Mouse (Mus musculus): Measurements from ENCODE around the gene Chp2. TPM values are rescaled to one million over a fixed set of nuclear protein-coding genes. Genes with fewer than 3 reads are reported as not detected.

The Chp2 gene
- 0.32 and 0.66 TPM in 2 replicates for polyA plus RNA-seq (2015; fragmentation: Nextera tagmentation; extraction: Ambion mirVana)

DNA sequence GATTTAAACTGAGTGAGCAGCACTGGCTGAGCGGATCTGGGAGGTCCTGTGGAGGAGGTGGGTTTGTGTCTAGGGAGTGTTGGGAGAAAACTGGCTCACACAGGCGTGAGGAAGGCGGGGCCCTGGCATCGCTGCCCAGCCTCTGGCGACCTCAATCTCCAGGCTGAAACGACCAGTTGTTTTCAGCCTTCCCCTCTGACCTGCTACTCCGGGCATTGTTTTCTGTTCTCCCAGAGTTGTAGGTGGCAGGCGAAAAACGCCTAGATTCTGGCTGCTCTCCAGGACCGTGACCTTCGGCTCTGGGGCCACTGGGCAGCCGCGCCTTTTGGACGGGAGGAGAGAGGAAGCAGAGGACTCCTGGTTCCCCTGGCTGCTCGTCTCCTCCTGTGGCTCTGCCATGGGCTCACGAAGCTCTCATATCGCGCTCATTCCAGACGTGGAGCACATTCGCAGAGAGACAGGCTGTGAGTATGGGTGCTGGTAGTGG lies at the start of gene Chp2:
Gene Chp2 (plus strand): TSS at position 182 of the 487 bp plus-strand sequence.
- H3K9me3 ChIP-seq (replicated peaks; ENCODE audit: control insufficient read depth, low read length), result peaks cover 5% of the 10 kb centered on the region; the same call in 1 of the 2 replicates
- H3K4me3 ChIP-seq (ENCODE audit: low read length), result peak within 1 kb of the TSS; percentile 34
- H3K4me2 ChIP-seq (ENCODE audit: low read depth, low read length), result peak within 1 kb of the TSS; percentile 59
- no peak within 1 kb of the TSS for H3K9ac ChIP-seq (ENCODE audit: low read length)
- no peak within 1 kb of the TSS for H3K27ac ChIP-seq (ENCODE audit: low read length)
- H3K27me3 ChIP-seq (ENCODE audit: control insufficient read depth, insufficient read depth, low read length), result peaks cover 6% of the 10 kb centered on the region
- WGBS, result 11% methylated on average over 20 of the region's 20 CpGs
- no peaks in the 10 kb centered on the region for H3K36me3 ChIP-seq (ENCODE audit: control insufficient read depth, insufficient read depth)
- 0 out of 2 replicates have a peak, but pooled peaks cover 3% of the 10 kb centered on the region for H3K4me1 ChIP-seq (ENCODE audit: control insufficient read depth, insufficient read depth, low read length)
- no peak for ATAC-seq (replicated peaks; ENCODE audit: extremely low read depth, insufficient read depth, low FRiP score)

DNA sequence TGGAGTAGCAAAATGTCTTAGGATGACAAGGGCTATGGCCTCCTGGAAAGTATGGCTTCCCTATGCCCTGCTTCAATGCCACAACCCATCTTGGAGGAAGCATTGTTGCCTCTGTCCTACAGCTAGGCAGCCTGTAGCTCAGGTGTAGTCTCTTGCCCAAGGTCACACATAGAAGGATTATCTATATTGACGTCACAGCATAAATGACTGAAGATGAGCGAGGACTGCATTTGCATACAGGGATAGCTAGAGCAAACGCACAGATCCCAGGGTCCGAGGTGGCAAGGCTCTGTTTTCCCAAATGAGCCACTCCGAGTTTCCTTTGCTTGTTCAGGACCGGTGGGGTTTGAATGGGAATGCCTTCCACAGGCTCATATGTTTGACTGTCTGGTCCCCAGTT lies 48.6 kb upstream of the Chp2 start:
- H3K4me2 ChIP-seq (ENCODE audit: low read depth, low read length), result no peak overlapping the region
- no peak for ATAC-seq (replicated peaks; ENCODE audit: extremely low read depth, insufficient read depth, low FRiP score)
- no peaks in the 10 kb centered on the region for H3K9me3 ChIP-seq (replicated peaks; ENCODE audit: control insufficient read depth, low read length)
- H3K27ac ChIP-seq (ENCODE audit: low read length), result no peak overlapping the region
- 83% methylated on average over 6 of the region's 6 CpGs for WGBS
- H3K4me1 ChIP-seq (ENCODE audit: control insufficient read depth, insufficient read depth, low read length), result 0 out of 2 replicates have a peak, but pooled peaks cover 2% of the 10 kb centered on the region
- no peak overlapping the region for H3K9ac ChIP-seq (ENCODE audit: low read length)
- peaks cover 38% of the 10 kb centered on the region for H3K36me3 ChIP-seq (ENCODE audit: control insufficient read depth, insufficient read depth)
- H3K27me3 ChIP-seq (ENCODE audit: control insufficient read depth, insufficient read depth, low read length), result no peaks in the 10 kb centered on the region
- H3K4me3 ChIP-seq (ENCODE audit: low read length), result no peak overlapping the region

DNA sequence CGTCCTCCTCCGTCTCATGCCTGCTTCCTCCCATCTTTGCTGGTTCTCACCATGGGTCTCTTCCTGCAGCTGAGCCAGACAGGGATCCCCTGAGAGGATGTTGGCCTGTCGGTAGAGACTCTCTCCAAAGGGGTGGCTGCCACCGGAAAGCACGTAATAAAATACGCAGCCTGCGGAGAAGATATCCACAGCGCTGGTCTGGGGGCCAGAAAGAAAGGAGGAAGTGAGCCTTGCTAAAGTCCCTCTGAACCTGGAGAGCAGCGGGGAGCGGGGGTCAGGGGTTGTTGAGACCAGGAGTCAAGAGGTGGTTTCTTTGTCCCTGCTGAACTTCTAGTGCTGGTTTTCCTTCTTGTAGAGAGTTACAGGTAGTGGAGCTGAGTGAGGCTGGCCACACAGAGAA lies 47.7 kb upstream of the Chp2 start:
- Histone ChIP-seq H3K4me1 (ENCODE audit: control insufficient read depth, insufficient read depth, low read length) (no peaks in the 10 kb centered on the region), H3K27me3 (ENCODE audit: control insufficient read depth, insufficient read depth, low read length) (no peaks in the 10 kb centered on the region), H3K9ac (ENCODE audit: low read length) (no peak overlapping the region), H3K9me3 (replicated peaks; ENCODE audit: control insufficient read depth, low read length) (no peaks in the 10 kb centered on the region), H3K4me3 (ENCODE audit: low read length) (no peak overlapping the region), H3K36me3 (ENCODE audit: control insufficient read depth, insufficient read depth) (peaks cover 29% of the 10 kb centered on the region), H3K4me2 (ENCODE audit: low read depth, low read length) (no peak overlapping the region), H3K27ac (ENCODE audit: low read length) (no peak overlapping the region)
- WGBS, result 72% methylated on average over 10 of the region's 10 CpGs
- ATAC-seq (replicated peaks; ENCODE audit: extremely low read depth, insufficient read depth, low FRiP score), result no peak

DNA sequence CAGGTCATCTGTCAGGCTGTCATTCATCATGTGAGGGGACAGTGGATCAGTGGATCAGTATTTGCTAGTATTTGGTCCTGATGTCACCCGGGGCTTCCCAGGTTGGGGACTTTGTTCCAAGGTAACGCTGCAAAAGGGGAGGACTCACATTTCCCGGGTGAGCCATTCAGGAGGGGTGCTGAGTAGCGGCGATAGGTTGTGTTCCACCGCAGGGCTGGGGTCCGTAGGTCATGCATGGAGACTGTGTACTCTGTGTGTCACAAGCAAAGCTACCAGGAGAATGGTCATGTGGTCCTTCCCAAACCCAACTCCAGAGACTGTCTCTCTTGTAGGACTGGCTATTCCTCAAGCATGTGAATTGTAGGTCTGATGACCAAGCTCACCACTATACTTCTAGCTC lies 38.6 kb upstream of the Chp2 start:
- no peak overlapping the region for H3K27ac ChIP-seq (ENCODE audit: low read length)
- H3K4me1 ChIP-seq (ENCODE audit: control insufficient read depth, insufficient read depth, low read length), result no peaks in the 10 kb centered on the region
- ATAC-seq (replicated peaks; ENCODE audit: extremely low read depth, insufficient read depth, low FRiP score), result no peak
- peaks cover 2% of the 10 kb centered on the region; the same call in 1 of the 2 replicates for H3K27me3 ChIP-seq (ENCODE audit: control insufficient read depth, insufficient read depth, low read length)
- H3K36me3 ChIP-seq (ENCODE audit: control insufficient read depth, insufficient read depth), result no peaks in the 10 kb centered on the region
- no peak overlapping the region for H3K9ac ChIP-seq (ENCODE audit: low read length)
- WGBS, result 81% methylated on average over 7 of the region's 7 CpGs
- H3K4me2 ChIP-seq (ENCODE audit: low read depth, low read length), result no peak overlapping the region
- no peaks in the 10 kb centered on the region for H3K9me3 ChIP-seq (replicated peaks; ENCODE audit: control insufficient read depth, low read length)
- H3K4me3 ChIP-seq (ENCODE audit: low read length), result no peak overlapping the region

DNA sequence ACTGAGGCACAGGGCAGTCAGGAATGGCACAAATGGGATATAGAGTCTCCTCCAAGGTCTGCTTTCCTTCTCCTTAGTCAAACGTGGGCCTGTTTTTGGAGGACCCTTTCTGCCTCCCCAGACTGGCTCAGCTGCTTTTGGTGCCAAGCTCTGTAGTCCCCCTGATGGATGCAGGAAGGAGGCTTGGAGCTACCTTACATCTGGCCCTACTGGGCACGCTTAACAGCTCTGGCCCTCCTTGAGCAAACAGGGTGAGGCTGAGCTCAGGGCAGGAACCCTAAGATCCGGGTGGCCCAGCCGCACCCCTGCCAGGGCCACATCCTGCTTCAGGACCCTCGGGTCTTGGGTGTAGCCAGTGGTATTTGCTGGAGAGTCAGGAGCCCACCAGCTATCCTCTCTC lies 34.7 kb upstream of the Chp2 start:
- no peak for ATAC-seq (replicated peaks; ENCODE audit: extremely low read depth, insufficient read depth, low FRiP score)
- H3K27ac ChIP-seq (ENCODE audit: low read length), result no peak overlapping the region
- no peaks in the 10 kb centered on the region for H3K9me3 ChIP-seq (replicated peaks; ENCODE audit: control insufficient read depth, low read length)
- WGBS, result 59% methylated on average over 5 of the region's 5 CpGs
- no peak overlapping the region for H3K4me2 ChIP-seq (ENCODE audit: low read depth, low read length)
- no peak overlapping the region for H3K9ac ChIP-seq (ENCODE audit: low read length)
- no peaks in the 10 kb centered on the region for H3K36me3 ChIP-seq (ENCODE audit: control insufficient read depth, insufficient read depth)
- H3K4me3 ChIP-seq (ENCODE audit: low read length), result no peak overlapping the region
- no peaks in the 10 kb centered on the region; the same call in 1 of the 2 replicates for H3K27me3 ChIP-seq (ENCODE audit: control insufficient read depth, insufficient read depth, low read length)
- H3K4me1 ChIP-seq (ENCODE audit: control insufficient read depth, insufficient read depth, low read length), result no peaks in the 10 kb centered on the region

DNA sequence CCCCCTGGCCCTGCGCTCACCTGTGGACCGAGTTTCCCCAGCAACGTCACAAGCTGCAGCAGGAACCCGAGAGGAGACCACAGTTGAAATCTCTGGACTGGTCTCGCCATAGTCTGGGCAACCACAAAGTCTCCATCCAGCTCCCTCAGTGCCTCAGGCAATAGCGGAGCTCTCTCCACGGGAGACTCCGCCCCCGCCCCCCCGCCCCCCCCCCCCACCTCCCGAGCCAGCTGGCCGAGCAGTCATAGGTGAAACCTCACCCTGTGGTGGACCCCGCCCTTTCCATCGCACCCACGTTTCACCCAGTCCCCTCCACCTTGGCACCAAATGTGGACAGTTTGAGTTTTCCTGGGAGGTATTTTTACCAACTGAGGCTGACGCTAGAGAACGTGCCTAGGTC lies 33.3 kb upstream of the Chp2 start, which contains the start of gene Ern2:
Gene Ern2 (minus strand): TSS at position 165 of the 400 bp plus-strand sequence.
- Histone ChIP-seq H3K9me3 (replicated peaks; ENCODE audit: control insufficient read depth, low read length) (no peaks in the 10 kb centered on the region), H3K4me3 (ENCODE audit: low read length) (no peak within 1 kb of the TSS), H3K27me3 (ENCODE audit: control insufficient read depth, insufficient read depth, low read length) (no peaks in the 10 kb centered on the region; the same call in 1 of the 2 replicates), H3K9ac (ENCODE audit: low read length) (no peak within 1 kb of the TSS), H3K4me1 (ENCODE audit: control insufficient read depth, insufficient read depth, low read length) (no peaks in the 10 kb centered on the region), H3K4me2 (ENCODE audit: low read depth, low read length) (no peak within 1 kb of the TSS), H3K27ac (ENCODE audit: low read length) (no peak within 1 kb of the TSS), H3K36me3 (ENCODE audit: control insufficient read depth, insufficient read depth) (no peaks in the 10 kb centered on the region)
- WGBS, result 14% methylated on average over 16 of the region's 17 CpGs
- ATAC-seq (replicated peaks; ENCODE audit: extremely low read depth, insufficient read depth, low FRiP score), result no peak

DNA sequence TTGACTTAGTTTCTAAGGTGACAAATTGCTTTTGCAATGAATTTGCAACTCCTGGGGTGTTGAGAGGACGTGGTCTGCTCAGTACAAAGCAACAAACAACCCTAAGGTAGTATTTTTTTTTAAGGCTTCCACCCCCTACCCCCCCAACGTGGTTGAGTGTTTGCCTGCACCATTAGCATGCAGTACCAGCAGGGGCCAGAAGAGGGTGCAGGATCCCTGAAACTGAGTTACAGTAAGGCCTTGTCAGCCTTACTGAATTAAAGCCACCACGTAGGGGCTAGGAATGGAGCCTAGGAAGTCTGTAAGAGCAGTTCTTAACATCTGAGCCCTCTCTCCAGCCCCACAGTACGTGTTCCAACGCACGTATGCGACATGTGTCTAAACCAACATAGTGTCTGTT lies 29.8 kb upstream of the Chp2 start:
- no peaks in the 10 kb centered on the region for H3K36me3 ChIP-seq (ENCODE audit: control insufficient read depth, insufficient read depth)
- H3K4me3 ChIP-seq (ENCODE audit: low read length), result no peak overlapping the region
- ATAC-seq (replicated peaks; ENCODE audit: extremely low read depth, insufficient read depth, low FRiP score), result no peak
- H3K4me1 ChIP-seq (ENCODE audit: control insufficient read depth, insufficient read depth, low read length), result no peaks in the 10 kb centered on the region
- H3K27ac ChIP-seq (ENCODE audit: low read length), result no peak overlapping the region
- 30% methylated on average over 7 of the region's 7 CpGs for WGBS
- H3K4me2 ChIP-seq (ENCODE audit: low read depth, low read length), result no peak overlapping the region
- H3K9me3 ChIP-seq (replicated peaks; ENCODE audit: control insufficient read depth, low read length), result no peaks in the 10 kb centered on the region
- no peaks in the 10 kb centered on the region; the same call in 1 of the 2 replicates for H3K27me3 ChIP-seq (ENCODE audit: control insufficient read depth, insufficient read depth, low read length)
- no peak overlapping the region for H3K9ac ChIP-seq (ENCODE audit: low read length)

DNA sequence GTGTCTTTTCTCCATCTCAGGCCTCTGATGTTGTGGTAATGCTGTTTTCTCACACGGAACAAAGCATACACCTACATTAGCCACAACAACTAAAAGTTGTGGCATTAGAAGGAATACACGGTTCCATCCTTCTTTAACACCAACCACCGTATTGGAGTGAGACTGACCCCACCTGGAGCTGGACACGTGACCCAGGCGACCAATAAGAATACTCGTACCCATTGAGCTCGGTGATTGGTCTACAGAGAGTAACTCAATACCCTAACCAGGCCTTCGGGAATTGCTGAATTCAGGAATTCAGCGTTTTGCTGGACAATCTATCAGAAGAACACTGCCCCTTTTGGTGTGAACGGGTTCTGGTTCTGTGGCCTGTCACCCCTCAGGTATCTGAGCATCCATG lies 28.2 kb upstream of the Chp2 start:
- WGBS, result 56% methylated on average over 10 of the region's 10 CpGs
- Histone ChIP-seq H3K9ac (ENCODE audit: low read length) (no peak overlapping the region), H3K36me3 (ENCODE audit: control insufficient read depth, insufficient read depth) (no peaks in the 10 kb centered on the region), H3K27ac (ENCODE audit: low read length) (no peak overlapping the region), H3K9me3 (replicated peaks; ENCODE audit: control insufficient read depth, low read length) (peaks cover 6% of the 10 kb centered on the region; the same call in 1 of the 2 replicates), H3K27me3 (ENCODE audit: control insufficient read depth, insufficient read depth, low read length) (no peaks in the 10 kb centered on the region), H3K4me3 (ENCODE audit: low read length) (no peak overlapping the region), H3K4me2 (ENCODE audit: low read depth, low read length) (no peak overlapping the region), H3K4me1 (ENCODE audit: control insufficient read depth, insufficient read depth, low read length) (no peaks in the 10 kb centered on the region)
- no peak for ATAC-seq (replicated peaks; ENCODE audit: extremely low read depth, insufficient read depth, low FRiP score)

DNA sequence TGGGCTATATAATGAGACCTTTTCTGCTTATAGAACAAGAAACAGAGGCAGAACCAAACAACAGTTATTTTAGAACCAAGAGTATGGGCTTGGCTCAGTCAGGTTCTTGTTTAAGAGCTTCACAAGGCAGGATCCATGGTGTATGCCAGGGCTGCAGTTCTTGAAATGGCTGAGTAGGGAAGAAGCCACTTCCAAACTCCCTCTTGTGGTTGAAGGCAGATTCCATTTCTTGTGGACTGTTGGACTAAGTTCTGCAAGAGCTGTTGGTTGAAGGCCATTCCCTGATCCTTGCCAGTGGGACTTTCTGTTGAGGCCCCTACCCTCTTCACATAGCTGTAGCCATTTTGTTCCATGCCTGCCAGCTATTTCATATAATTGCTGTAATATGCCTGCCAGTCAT lies 25.4 kb upstream of the Chp2 start:
- Histone ChIP-seq H3K9me3 (replicated peaks; ENCODE audit: control insufficient read depth, low read length) (peaks cover 6% of the 10 kb centered on the region; the same call in 1 of the 2 replicates), H3K4me1 (ENCODE audit: control insufficient read depth, insufficient read depth, low read length) (no peaks in the 10 kb centered on the region), H3K9ac (ENCODE audit: low read length) (no peak overlapping the region), H3K27me3 (ENCODE audit: control insufficient read depth, insufficient read depth, low read length) (no peaks in the 10 kb centered on the region), H3K27ac (ENCODE audit: low read length) (no peak overlapping the region), H3K36me3 (ENCODE audit: control insufficient read depth, insufficient read depth) (no peaks in the 10 kb centered on the region), H3K4me3 (ENCODE audit: low read length) (no peak overlapping the region), H3K4me2 (ENCODE audit: low read depth, low read length) (no peak overlapping the region)
- no peak for ATAC-seq (replicated peaks; ENCODE audit: extremely low read depth, insufficient read depth, low FRiP score)
